ENCODE assay signal across 17 mouse cellular contexts in genomic region chr17:27783567-27783966, GRCm38 (mm10). TPM values are rescaled to one million over a fixed set of nuclear protein-coding genes. Genes with fewer than 3 reads are reported as not detected.
DNase-seq lines count a peak whose midpoint lies in the region; ATAC-seq and TF ChIP-seq lines count a peak whose summit lies in the region.
"Had no signal": no experiment of that assay in that cellular context is flagged by ENCODE, and none has a peak within 500 bp of the region (broad histone marks: within the 10 kb centered on the region; RNA-seq: fewer than 3 reads in every experiment).

No protein-coding gene starts in this region.

- ATAC-seq in heart, embryonic 12.5 days (ENCODE audit: insufficient number of reproducible peaks, low FRiP score) = no peak
- ATAC-seq in lung, embryonic 14.5 days (ENCODE audit: insufficient read depth) = no peak
- ATAC-seq in hindbrain, embryonic 12.5 days (ENCODE audit: low FRiP score) = no peak

- no peaks in the 10 kb centered on the region for H3K27me3 ChIP-seq in heart, embryonic 12.5 days (replicated peaks)
- H3K27me3 ChIP-seq in lung, embryonic 14.5 days (ENCODE audit: insufficient read depth, low read length) = no peaks in the 10 kb centered on the region
- no peaks in the 10 kb centered on the region for H3K27me3 ChIP-seq in MEL (ENCODE audit: control insufficient read depth in 1 of 2, insufficient read depth in 2 of 2, low read length in 2 of 2)
- no peaks in the 10 kb centered on the region for H3K27me3 ChIP-seq in hindbrain, embryonic 12.5 days
- H3K27me3 ChIP-seq: limb, embryonic 13.5 days had no signal

- H3K36me3 ChIP-seq in heart, embryonic 12.5 days = peaks cover 42% of the 10 kb centered on the region
- peaks cover 55% of the 10 kb centered on the region for H3K36me3 ChIP-seq in lung, embryonic 14.5 days (ENCODE audit: insufficient read depth)
- peaks cover 11 to 18% of the 10 kb centered on the region in 2 experiments for H3K36me3 ChIP-seq in MEL (ENCODE audit: control insufficient read depth in 1 of 2, insufficient read depth in 2 of 2, low read length in 2 of 2)
- H3K36me3 ChIP-seq in hindbrain, embryonic 12.5 days = peaks cover 29% of the 10 kb centered on the region

- no peak overlapping the region for H3K4me2 ChIP-seq in heart, embryonic 12.5 days
- H3K4me2 ChIP-seq in lung, embryonic 14.5 days = no peak overlapping the region
- H3K4me2 ChIP-seq in hindbrain, embryonic 12.5 days (replicated peaks) = no peak overlapping the region
- H3K4me2 ChIP-seq: limb, embryonic 13.5 days had no signal

- WGBS in heart, embryonic 12.5 days = 83% methylated on average over 4 of the region's 4 CpGs
- 81% methylated on average over 4 of the region's 4 CpGs for WGBS in lung, embryonic 14.5 days
- WGBS in hindbrain, embryonic 12.5 days = 78% methylated on average over 4 of the region's 4 CpGs

- DNase-seq in heart, adult 8-10 months (ENCODE audit: low spot score) = no peak
- no peak for DNase-seq in lung, embryonic 14.5 days
- DNase-seq in lung, postnatal 25 days (ENCODE audit: low spot score) = no peak
- DNase-seq in MEL (ENCODE audit: low read depth, low spot score) = peak; percentile 53
- DNase-seq in skeletal muscle tissue, adult 2 months (ENCODE audit: low read depth, low spot score) = peak; percentile 61
- no peak for DNase-seq in heart, postnatal 25 days (ENCODE audit: low spot score)
- DNase-seq: adrenal gland, postnatal 36 days; cerebellum, adult 18-20 months; heart, adult 11 months; heart, postnatal 4 days; kidney, adult 8-10 months; layer of hippocampus, adult 9-11 months had no signal

- no peak for TF ChIP-seq POLR2A in MEL (IDR thresholded peaks at IDR 0.05; ENCODE audit: control insufficient read depth in 1 of 2, insufficient read depth in 1 of 2, low read depth in 1 of 2, low read length in 2 of 2, poor library complexity in 1 of 2)

- intact Hi-C loops in heart, postnatal 25 days (cut with DNase I) = no loop called here

- no peak for TF ChIP-seq RAD21 in MEL (IDR thresholded peaks at IDR 0.05; ENCODE audit: low read depth, low read length)

- peak; percentile 28; the same call in 1 of the 2 replicates for TF ChIP-seq CTCF in lung, embryonic 14.5 days (IDR thresholded peaks at IDR 0.05; ENCODE audit: low read depth)
- TF ChIP-seq CTCF in MEL (IDR thresholded peaks at IDR 0.05 in 2 of 3, conservative IDR thresholded peaks at IDR 0.05 in 1 of 3; ENCODE audit: control insufficient read depth in 1 of 3, insufficient read depth in 1 of 3, low read depth in 2 of 3, low read length in 3 of 3, poor library complexity in 1 of 3, severe bottlenecking in 1 of 3) = peak; percentile 41 to 57 (median 47)

- peaks cover 32% of the 10 kb centered on the region for H3K4me1 ChIP-seq in heart, embryonic 12.5 days (replicated peaks)
- no peaks in the 10 kb centered on the region for H3K4me1 ChIP-seq in lung, embryonic 14.5 days (ENCODE audit: insufficient read depth)
- peaks cover 3 to 17% of the 10 kb centered on the region in 2 experiments; a peak in 3 of 4 replicates for H3K4me1 ChIP-seq in MEL (ENCODE audit: control insufficient read depth in 1 of 2, insufficient read depth in 2 of 2, low read length in 2 of 2)
- no peaks in the 10 kb centered on the region for H3K4me1 ChIP-seq in hindbrain, embryonic 12.5 days
- H3K4me1 ChIP-seq: limb, embryonic 13.5 days had no signal

- peak overlapping the region; percentile 35; the same call in 1 of the 2 replicates for H3K27ac ChIP-seq in heart, embryonic 12.5 days (ENCODE audit: poor library complexity, severe bottlenecking)
- H3K27ac ChIP-seq in lung, embryonic 14.5 days (ENCODE audit: low read depth) = no peak overlapping the region
- no peak overlapping the region for H3K27ac ChIP-seq in MEL (ENCODE audit: control insufficient read depth, low read depth, low read length)
- H3K27ac ChIP-seq in hindbrain, embryonic 12.5 days = no peak overlapping the region
- H3K27ac ChIP-seq: forebrain, embryonic 10.5 days; limb, embryonic 13.5 days had no signal

- no peak for TF ChIP-seq EP300 in MEL (IDR thresholded peaks at IDR 0.05; ENCODE audit: low read depth in 1 of 2, low read length in 2 of 2)

- H3K4me3 ChIP-seq in heart, embryonic 12.5 days = no peak overlapping the region
- H3K4me3 ChIP-seq in lung, embryonic 14.5 days (ENCODE audit: low read depth, low read length) = no peak overlapping the region
- no peak overlapping the region for H3K4me3 ChIP-seq in MEL (ENCODE audit: control insufficient read depth in 1 of 2, insufficient read depth in 1 of 2, low read depth in 2 of 2, low read length in 2 of 2)
- no peak overlapping the region for H3K4me3 ChIP-seq in hindbrain, embryonic 12.5 days
- H3K4me3 ChIP-seq: forebrain, embryonic 10.5 days; limb, embryonic 13.5 days had no signal

- H3K79me2 ChIP-seq in MEL (ENCODE audit: control insufficient read depth, insufficient read depth, low read length, poor library complexity) = peaks cover under 1% of the 10 kb centered on the region; the same call in 1 of the 2 replicates

- no peaks in the 10 kb centered on the region for H3K9me3 ChIP-seq in heart, embryonic 12.5 days (replicated peaks)
- no peaks in the 10 kb centered on the region for H3K9me3 ChIP-seq in lung, embryonic 14.5 days (ENCODE audit: low read depth, low read length)
- no peaks in the 10 kb centered on the region for H3K9me3 ChIP-seq in MEL (replicated peaks; ENCODE audit: insufficient read depth, low read length)
- H3K9me3 ChIP-seq in hindbrain, embryonic 12.5 days (replicated peaks) = no peaks in the 10 kb centered on the region
- H3K9me3 ChIP-seq: forebrain, embryonic 10.5 days; limb, embryonic 13.5 days had no signal

- H3K9ac ChIP-seq in heart, embryonic 12.5 days = no peak overlapping the region
- H3K9ac ChIP-seq in lung, embryonic 14.5 days = no peak overlapping the region
- H3K9ac ChIP-seq in MEL (ENCODE audit: control insufficient read depth, low read depth, low read length, poor library complexity, severe bottlenecking) = no peak overlapping the region
- no peak overlapping the region for H3K9ac ChIP-seq in hindbrain, embryonic 12.5 days
- H3K9ac ChIP-seq: limb, embryonic 13.5 days had no signal

TF ChIP-seq in MEL, 35 proteins besides CTCF, POLR2A, EP300 and RAD21 (continues in another document):
- no peak for TF ChIP-seq MAX (IDR thresholded peaks at IDR 0.05; ENCODE audit: low read length)
- no peak for TF ChIP-seq USF1 (IDR thresholded peaks at IDR 0.05; ENCODE audit: low read depth, low read length)
- TF ChIP-seq MYB (IDR thresholded peaks at IDR 0.05; ENCODE audit: low read depth, low read length) = no peak
- no peak for TF ChIP-seq POLR2AphosphoS2 (IDR thresholded peaks at IDR 0.05; ENCODE audit: low read length)
- no peak for TF ChIP-seq POLR2AphosphoS5 (IDR thresholded peaks at IDR 0.05; ENCODE audit: borderline replicate concordance, low read depth, low read length)
- no peak for TF ChIP-seq GATA1 (IDR thresholded peaks at IDR 0.05; ENCODE audit: low read depth, low read length)
- no peak for TF ChIP-seq JUND (IDR thresholded peaks at IDR 0.05; ENCODE audit: low read depth, low read length)
- TF ChIP-seq TAL1 (IDR thresholded peaks at IDR 0.05; ENCODE audit: low read length) = no peak
- no peak for TF ChIP-seq MAZ (IDR thresholded peaks at IDR 0.05; ENCODE audit: low read depth, low read length)
- TF ChIP-seq CHD1 (IDR thresholded peaks at IDR 0.05; ENCODE audit: low read depth, low read length) = no peak
- no peak for TF ChIP-seq ETS1 (IDR thresholded peaks at IDR 0.05; ENCODE audit: low read depth, low read length)
- no peak for TF ChIP-seq UBTF (IDR thresholded peaks at IDR 0.05; ENCODE audit: borderline replicate concordance, insufficient read depth, low read depth, low read length)
- no peak for TF ChIP-seq ZNF384 (IDR thresholded peaks at IDR 0.05; ENCODE audit: low read depth, low read length)
- no peak for TF ChIP-seq SIN3A (IDR thresholded peaks at IDR 0.05; ENCODE audit: low read length)
- TF ChIP-seq TCF12 (IDR thresholded peaks at IDR 0.05; ENCODE audit: low read depth, low read length) = no peak
- no peak for TF ChIP-seq ZKSCAN1 (IDR thresholded peaks at IDR 0.05; ENCODE audit: low read depth, low read length)
- TF ChIP-seq E2F4 (IDR thresholded peaks at IDR 0.05; ENCODE audit: borderline replicate concordance, low read depth, low read length) = no peak
- no peak for TF ChIP-seq MEF2A (IDR thresholded peaks at IDR 0.05; ENCODE audit: extremely low read depth, insufficient replicate concordance, low read depth, low read length, poor library complexity, severe bottlenecking)

RNA-seq across cellular contexts. Expression of gene D17Wsu92e, which starts 36.9 kb away (rescaled TPM):
- 14.8 and 15.1 TPM in 2 replicates for polyA plus RNA-seq in heart, embryonic 12.5 days (2016; fragmentation: Nextera tagmentation; extraction: Ambion mirVana)
- total RNA-seq in heart, adult 8-10 months (2022) = 100 to 1,000 TPM; 150 to 171 (median 156) TPM
- 19.5 and 20.3 TPM in 2 replicates for polyA plus RNA-seq in lung, embryonic 14.5 days (2014; fragmentation: Nextera tagmentation; extraction: Ambion mirVana)
- total RNA-seq in MEL (2012; rRNA removed) = 66.5 and 72.5 TPM in 2 replicates
- polyA plus RNA-seq in MEL (2012; ENCODE audit: insufficient read depth in 1 of 2, insufficient read length in 2 of 2, low read depth in 1 of 2, low replicate concordance in 2 of 2, missing spikeins in 1 of 2) = 100 to 1,000 TPM in 1 of 2 experiments, not detected in 1; 108 TPM
- polyA plus RNA-seq in hindbrain, embryonic 12.5 days (2016; fragmentation: Nextera tagmentation; extraction: Ambion mirVana) = 11.8 and 13.7 TPM in 2 replicates
- 100 to 1,000 TPM; 133 to 137 TPM for total RNA-seq in heart, postnatal 25 days (2021)

RNA-seq across cellular contexts. Expression of gene Snrpc, which starts 54.4 kb away (rescaled TPM):
- polyA plus RNA-seq in heart, embryonic 12.5 days (2016; fragmentation: Nextera tagmentation; extraction: Ambion mirVana) = 221 and 222 TPM in 2 replicates
- 10 to 100 TPM; 39.9 to 48.3 (median 47.0) TPM for total RNA-seq in heart, adult 8-10 months (2022)
- polyA plus RNA-seq in lung, embryonic 14.5 days (2014; fragmentation: Nextera tagmentation; extraction: Ambion mirVana) = 361 and 368 TPM in 2 replicates
- total RNA-seq in MEL (2012; rRNA removed) = 217 and 219 TPM in 2 replicates
- polyA plus RNA-seq in MEL (2012; ENCODE audit: insufficient read depth in 1 of 2, insufficient read length in 2 of 2, low read depth in 1 of 2, low replicate concordance in 2 of 2, missing spikeins in 1 of 2) = 100 to 1,000 TPM in 1 of 2 experiments, not detected in 1; 227 TPM
- polyA plus RNA-seq in hindbrain, embryonic 12.5 days (2016; fragmentation: Nextera tagmentation; extraction: Ambion mirVana) = 299 and 327 TPM in 2 replicates
- 10 to 100 TPM; 59.9 to 60.7 TPM for total RNA-seq in heart, postnatal 25 days (2021)

RNA-seq across cellular contexts. Expression of gene Spdef, which starts 54.8 kb away (rescaled TPM):
- 0.18 TPM in 1 of 2 replicates, not detected in the other for polyA plus RNA-seq in heart, embryonic 12.5 days (2016; fragmentation: Nextera tagmentation; extraction: Ambion mirVana)
- total RNA-seq in heart, adult 8-10 months (2022) = not detected
- 0.88 and 1.1 TPM in 2 replicates for polyA plus RNA-seq in lung, embryonic 14.5 days (2014; fragmentation: Nextera tagmentation; extraction: Ambion mirVana)
- total RNA-seq in MEL (2012; rRNA removed) = not detected in 2 replicates
- under 1 TPM in 1 of 2 experiments, not detected in 1; 0.11 TPM for polyA plus RNA-seq in MEL (2012; ENCODE audit: insufficient read depth in 1 of 2, insufficient read length in 2 of 2, low read depth in 1 of 2, low replicate concordance in 2 of 2, missing spikeins in 1 of 2)
- 0.35 and 0.48 TPM in 2 replicates for polyA plus RNA-seq in hindbrain, embryonic 12.5 days (2016; fragmentation: Nextera tagmentation; extraction: Ambion mirVana)
- not detected for total RNA-seq in heart, postnatal 25 days (2021)
- total RNA-seq: megakaryocyte, adult 5-6 weeks had no signal

Comparison
In these comparisons a context has a peak if more than half of its experiments do, and no peak if none do; other contexts are left out.
1. DNase-seq: peak in MEL (single experiment) and skeletal muscle tissue, adult 2 months (single experiment); none in heart, adult 8-10 months (single experiment), lung, embryonic 14.5 days (single experiment), lung, postnatal 25 days (single experiment) and heart, postnatal 25 days (single experiment).